Mouse (Mus musculus): ENCODE results near the gene Gin1. TPM values are rescaled to one million over a fixed set of nuclear protein-coding genes. Genes with fewer than 3 reads are reported as not detected.
A peak's percentile ranks its signal among the peaks of the same experiment; 100 is the strongest.

Gene Gin1
- polyA plus RNA-seq (2015; fragmentation: Nextera tagmentation; extraction: Ambion mirVana): 20.1 and 20.7 TPM in 2 replicates

GRCm38 (mm10) chr1:97769904-97770753 is at the start of gene Gin1, which contains the start of gene Ppip5k2:
Gene Gin1 (plus strand): TSS chr1:97770172.
Gene Ppip5k2 (minus strand): TSS chr1:97770411.
- Histone ChIP-seq H3K27me3 (no peaks in the 10 kb centered on the region), H3K4me1 (peaks cover 35% of the 10 kb centered on the region), H3K9ac (replicated peaks) (peak within 1 kb of the TSS; percentile 76), H3K36me3 (no peaks in the 10 kb centered on the region), H3K9me3 (no peaks in the 10 kb centered on the region), H3K4me3 (peak within 1 kb of the TSS; percentile 70), H3K4me2 (replicated peaks) (peak within 1 kb of the TSS; percentile 64), H3K27ac (replicated peaks) (peak within 1 kb of the TSS; percentile 88)
- ATAC-seq (replicated peaks): peak; percentile 99
- WGBS: under 1% methylated on average over 66 of the region's 66 CpGs

- H3K27me3 ChIP-seq: no peaks in the 10 kb centered on the region
- no peak overlapping the region for H3K4me3 ChIP-seq
- H3K9me3 ChIP-seq: no peaks in the 10 kb centered on the region
- H3K4me2 ChIP-seq (replicated peaks): no peak overlapping the region
- H3K36me3 ChIP-seq: peaks cover 25% of the 10 kb centered on the region
- H3K4me1 ChIP-seq: no peaks in the 10 kb centered on the region
- H3K9ac ChIP-seq (replicated peaks): no peak overlapping the region
- H3K27ac ChIP-seq (replicated peaks): no peak overlapping the region
- WGBS: 71% methylated on average over 2 of the region's 2 CpGs
- 0 out of 2 replicates have a peak, but pooled peaks have one; percentile 55 for ATAC-seq (replicated peaks)
These were observed 43.2 kb upstream of the Gin1 start for GRCm38 (mm10) chr1:97726730-97727129.

GRCm38 (mm10) chr1:97729339-97729738 is 40.6 kb upstream of the Gin1 start:
- Histone ChIP-seq H3K36me3 (peaks cover 32% of the 10 kb centered on the region), H3K4me2 (replicated peaks) (no peak overlapping the region), H3K4me3 (no peak overlapping the region), H3K9me3 (no peaks in the 10 kb centered on the region), H3K4me1 (no peaks in the 10 kb centered on the region), H3K27ac (replicated peaks) (no peak overlapping the region), H3K27me3 (no peaks in the 10 kb centered on the region), H3K9ac (replicated peaks) (no peak overlapping the region)
- WGBS: 88% methylated on average over 1 of the region's 1 CpGs
- no peak for ATAC-seq (replicated peaks)

- Histone ChIP-seq H3K9ac (replicated peaks) (no peak overlapping the region), H3K4me2 (replicated peaks) (no peak overlapping the region), H3K4me1 (no peaks in the 10 kb centered on the region), H3K9me3 (no peaks in the 10 kb centered on the region), H3K36me3 (peaks cover 56% of the 10 kb centered on the region), H3K27me3 (no peaks in the 10 kb centered on the region), H3K4me3 (no peak overlapping the region), H3K27ac (replicated peaks) (no peak overlapping the region)
- 97% methylated on average over 1 of the region's 1 CpGs for WGBS
- no peak for ATAC-seq (replicated peaks)
These were observed 26.9 kb upstream of the Gin1 start for GRCm38 (mm10) chr1:97743063-97743462.

- no peak for ATAC-seq (replicated peaks)
- no peaks in the 10 kb centered on the region for H3K4me1 ChIP-seq
- no peaks in the 10 kb centered on the region for H3K9me3 ChIP-seq
- no peaks in the 10 kb centered on the region for H3K27me3 ChIP-seq
- no peak overlapping the region for H3K4me3 ChIP-seq
- no peak overlapping the region for H3K4me2 ChIP-seq (replicated peaks)
- no peak overlapping the region for H3K9ac ChIP-seq (replicated peaks)
- H3K36me3 ChIP-seq: peaks cover 53% of the 10 kb centered on the region
- 89% methylated on average over 4 of the region's 4 CpGs for WGBS
- no peak overlapping the region for H3K27ac ChIP-seq (replicated peaks)
These were observed 24.3 kb upstream of the Gin1 start for GRCm38 (mm10) chr1:97745712-97746111.

- Histone ChIP-seq H3K4me3 (no peak overlapping the region), H3K27me3 (no peaks in the 10 kb centered on the region), H3K27ac (replicated peaks) (no peak overlapping the region), H3K9me3 (no peaks in the 10 kb centered on the region), H3K9ac (replicated peaks) (no peak overlapping the region), H3K36me3 (peaks cover 53% of the 10 kb centered on the region), H3K4me1 (no peaks in the 10 kb centered on the region), H3K4me2 (replicated peaks) (no peak overlapping the region)
- no peak for ATAC-seq (replicated peaks)
- 97% methylated on average over 7 of the region's 7 CpGs for WGBS
These were observed 23.7 kb upstream of the Gin1 start for GRCm38 (mm10) chr1:97746261-97746660.

GRCm38 (mm10) chr1:97748163-97748562 is 21.8 kb upstream of the Gin1 start:
- 91% methylated on average over 3 of the region's 3 CpGs for WGBS
- H3K9me3 ChIP-seq: no peaks in the 10 kb centered on the region
- no peak overlapping the region for H3K4me3 ChIP-seq
- no peaks in the 10 kb centered on the region for H3K4me1 ChIP-seq
- no peak for ATAC-seq (replicated peaks)
- no peak overlapping the region for H3K4me2 ChIP-seq (replicated peaks)
- no peaks in the 10 kb centered on the region for H3K27me3 ChIP-seq
- H3K36me3 ChIP-seq: peaks cover 55% of the 10 kb centered on the region
- no peak overlapping the region for H3K9ac ChIP-seq (replicated peaks)
- no peak overlapping the region for H3K27ac ChIP-seq (replicated peaks)

GRCm38 (mm10) chr1:97753216-97753615 is 16.8 kb upstream of the Gin1 start:
- H3K4me1 ChIP-seq: no peaks in the 10 kb centered on the region
- peaks cover 42% of the 10 kb centered on the region for H3K36me3 ChIP-seq
- ATAC-seq (replicated peaks): no peak

GRCm38 (mm10) chr1:97754392-97754791 is 15.6 kb upstream of the Gin1 start:
- ATAC-seq (replicated peaks): no peak
- H3K27me3 ChIP-seq: no peaks in the 10 kb centered on the region
- H3K36me3 ChIP-seq: peaks cover 38% of the 10 kb centered on the region
- no peak overlapping the region for H3K9ac ChIP-seq (replicated peaks)
- no peaks in the 10 kb centered on the region for H3K9me3 ChIP-seq
- H3K4me2 ChIP-seq (replicated peaks): no peak overlapping the region
- H3K4me3 ChIP-seq: no peak overlapping the region
- WGBS: 75% methylated on average over 4 of the region's 4 CpGs
- no peaks in the 10 kb centered on the region for H3K4me1 ChIP-seq
- H3K27ac ChIP-seq (replicated peaks): no peak overlapping the region

More at GRCm38 (mm10) chr1:97753216-97753615, 16.8 kb upstream of the Gin1 start:
- H3K4me3 ChIP-seq: no peak overlapping the region
- H3K27ac ChIP-seq (replicated peaks): no peak overlapping the region
- H3K27me3 ChIP-seq: no peaks in the 10 kb centered on the region
- no peak overlapping the region for H3K9ac ChIP-seq (replicated peaks)
- no peaks in the 10 kb centered on the region for H3K9me3 ChIP-seq
- no peak overlapping the region for H3K4me2 ChIP-seq (replicated peaks)

- no peak overlapping the region for H3K27ac ChIP-seq (replicated peaks)
- no peaks in the 10 kb centered on the region for H3K9me3 ChIP-seq
- H3K4me1 ChIP-seq: peaks cover 5% of the 10 kb centered on the region; the same call in 1 of the 2 replicates
- no peak for ATAC-seq (replicated peaks)
- H3K27me3 ChIP-seq: no peaks in the 10 kb centered on the region
- H3K9ac ChIP-seq (replicated peaks): no peak overlapping the region
- no peak overlapping the region for H3K4me3 ChIP-seq
- H3K4me2 ChIP-seq (replicated peaks): no peak overlapping the region
- peaks cover 9% of the 10 kb centered on the region; the same call in 1 of the 2 replicates for H3K36me3 ChIP-seq
These were observed 10.1 kb upstream of the Gin1 start for GRCm38 (mm10) chr1:97759841-97760240.

GRCm38 (mm10) chr1:97760598-97760997 is 9.4 kb upstream of the Gin1 start:
- no peak overlapping the region for H3K4me2 ChIP-seq (replicated peaks)
- H3K4me3 ChIP-seq: no peak overlapping the region
- H3K36me3 ChIP-seq: peaks cover 2% of the 10 kb centered on the region; the same call in 1 of the 2 replicates
- no peaks in the 10 kb centered on the region for H3K9me3 ChIP-seq
- H3K9ac ChIP-seq (replicated peaks): no peak overlapping the region
- H3K27me3 ChIP-seq: no peaks in the 10 kb centered on the region
- H3K27ac ChIP-seq (replicated peaks): no peak overlapping the region
- no peak for ATAC-seq (replicated peaks)
- peaks cover 13% of the 10 kb centered on the region for H3K4me1 ChIP-seq
- 90% methylated on average over 7 of the region's 7 CpGs for WGBS

GRCm38 (mm10) chr1:97761477-97761876 is 8.5 kb upstream of the Gin1 start:
- H3K27ac ChIP-seq (replicated peaks): no peak overlapping the region
- 71% methylated on average over 6 of the region's 6 CpGs for WGBS
- H3K4me1 ChIP-seq: peaks cover 18% of the 10 kb centered on the region
- no peaks in the 10 kb centered on the region for H3K9me3 ChIP-seq
- no peak for ATAC-seq (replicated peaks)
- H3K4me2 ChIP-seq (replicated peaks): no peak overlapping the region
- no peaks in the 10 kb centered on the region for H3K27me3 ChIP-seq
- no peak overlapping the region for H3K9ac ChIP-seq (replicated peaks)
- H3K36me3 ChIP-seq: no peaks in the 10 kb centered on the region
- H3K4me3 ChIP-seq: no peak overlapping the region
